Mouse (Mus musculus) testis, adult 2 months (tissue): Measurements from ENCODE around the gene Gm49601. TPM values are rescaled to one million over a fixed set of nuclear protein-coding genes. Genes with fewer than 3 reads are reported as not detected.
A peak's percentile ranks its signal among the peaks of the same experiment; 100 is the strongest.

Experiments
- H3K27ac ChIP-seq: fragments of 200-500 bp; 2 replicates; pipeline ENCODE4 v1.5.1; 2012; ENCODE audit warnings: low read depth, low read length; ENCODE audit not compliant: control insufficient read depth, insufficient read depth
- H3K27me3 ChIP-seq: fragments of 200-500 bp; 2 replicates; pipeline ENCODE4 v1.6.1; 2012; ENCODE audit warnings: mild to moderate bottlenecking, low read length, moderate library complexity; ENCODE audit not compliant: control insufficient read depth, insufficient read depth
- H3K36me3 ChIP-seq: fragments of 200-500 bp; 2 replicates; pipeline ENCODE4 v1.6.1; 2012; ENCODE audit warnings: mild to moderate bottlenecking, low read length; ENCODE audit not compliant: control insufficient read depth, insufficient read depth
- H3K4me1 ChIP-seq: fragments of 200-500 bp; 2 replicates; pipeline ENCODE4 v1.6.1; 2012; ENCODE audit warnings: low read length; ENCODE audit not compliant: control insufficient read depth, insufficient read depth
- H3K4me3 ChIP-seq: fragments of 200-500 bp; 2 replicates; pipeline ENCODE4 v1.5.1; 2012; ENCODE audit warnings: low read depth, mild to moderate bottlenecking, low read length, moderate library complexity, mixed read lengths; ENCODE audit not compliant: control insufficient read depth
- CTCF ChIP-seq: fragments of 200-500 bp; IDR thresholded peaks from 2 replicates; pipeline ENCODE4 v1.5.1; 2012; ENCODE audit warnings: low read depth, mild to moderate bottlenecking, inconsistent platforms, low read length, moderate library complexity; ENCODE audit not compliant: control insufficient read depth, insufficient read depth, insufficient replicate concordance
- POLR2A ChIP-seq: fragments of 200-500 bp; IDR thresholded peaks from 2 replicates; pipeline ENCODE4 v1.6.1; 2012; ENCODE audit warnings: low read depth, mild to moderate bottlenecking, inconsistent platforms, low read length, moderate library complexity; ENCODE audit not compliant: control insufficient read depth
- polyA plus RNA-seq: library from polyadenylated mRNA; depleted of rRNA; stranded (reverse); fragments of >200 nt; gene quantifications from 2 replicates; pipeline ENCODE4 v1.2.3, GENCODE M21; 2012

Gene Gm49601
- polyA plus RNA-seq, 1 experiment: 9.5 TPM

DNA sequence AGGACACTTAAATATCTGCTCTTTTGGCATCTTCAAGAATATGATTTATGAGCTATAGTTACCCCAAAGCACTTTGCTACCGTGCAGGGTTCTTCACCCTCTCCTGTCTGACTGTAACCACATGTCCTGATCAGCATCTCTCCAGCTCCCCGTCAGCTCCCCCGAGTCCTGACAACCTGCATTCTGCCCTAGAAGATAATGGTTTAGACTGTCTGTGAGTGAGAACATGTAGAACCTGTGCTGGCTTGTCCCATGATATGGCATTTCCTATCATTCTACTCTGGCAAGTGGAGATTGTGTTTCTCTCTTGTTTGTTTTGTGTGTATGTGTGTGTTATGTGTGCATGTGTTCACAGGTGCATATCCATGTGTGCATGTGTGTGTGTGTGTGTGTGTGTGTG, 28.2 kb downstream of the Gm49601 start:
- Histone ChIP-seq H3K27me3 (no peaks in the 10 kb centered on the region), H3K4me1 (peaks cover 2% of the 10 kb centered on the region; the same call in 1 of the 2 replicates), H3K36me3 (no peaks in the 10 kb centered on the region), H3K27ac (no peak overlapping the region), H3K4me3 (no peak overlapping the region)
- TF ChIP-seq CTCF (no peak), POLR2A (no peak)

DNA sequence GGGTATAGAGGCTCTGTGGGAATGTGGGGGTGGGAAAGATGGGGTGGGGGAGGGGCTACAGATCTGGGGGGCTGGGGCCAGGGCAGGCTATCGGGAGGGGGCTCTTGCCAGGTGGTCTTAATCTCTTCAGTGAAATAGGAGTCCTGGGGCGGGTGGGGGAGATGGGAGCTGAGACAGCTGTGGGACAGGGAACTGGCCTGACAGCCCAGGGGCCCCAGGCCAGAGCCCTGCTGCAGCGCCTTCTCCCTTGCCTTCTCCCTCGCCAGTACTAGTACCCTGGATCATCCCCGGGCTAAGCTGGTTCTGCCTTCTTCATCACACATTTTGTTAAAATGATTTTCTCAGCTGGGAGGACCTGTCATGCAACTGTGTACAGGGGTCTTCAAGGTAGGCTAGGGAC, 30.0 kb downstream of the Gm49601 start:
- Histone ChIP-seq H3K36me3 (no peaks in the 10 kb centered on the region), H3K4me1 (peaks cover 10% of the 10 kb centered on the region), H3K27me3 (no peaks in the 10 kb centered on the region), H3K4me3 (no peak overlapping the region), H3K27ac (no peak overlapping the region)
- TF ChIP-seq POLR2A (no peak), CTCF (no peak)

DNA sequence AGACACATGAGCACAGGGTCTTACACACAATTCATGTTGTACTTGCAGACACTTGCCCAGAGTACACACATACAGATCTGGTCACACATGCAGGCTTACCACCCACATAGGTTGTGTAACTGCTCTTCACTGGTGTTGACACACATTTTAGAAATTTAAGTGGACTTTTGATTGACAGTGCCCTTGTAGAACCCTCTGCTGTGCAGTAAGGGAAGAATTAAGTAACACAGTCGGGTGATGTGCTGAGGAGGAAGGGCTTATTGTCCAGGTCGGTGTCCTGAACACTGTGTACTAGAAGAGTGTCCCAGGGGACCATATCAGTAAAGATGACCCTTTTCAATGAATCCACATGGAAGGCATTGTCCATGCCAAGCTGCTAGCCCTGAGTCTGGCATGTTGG, 32.3 kb downstream of the Gm49601 start:
- TF ChIP-seq POLR2A: no peak
- TF ChIP-seq CTCF: no peak
- no peak overlapping the region for H3K27ac ChIP-seq
- no peak overlapping the region for H3K4me3 ChIP-seq
- peaks cover 28% of the 10 kb centered on the region for H3K4me1 ChIP-seq
- no peaks in the 10 kb centered on the region for H3K27me3 ChIP-seq
- H3K36me3 ChIP-seq: no peaks in the 10 kb centered on the region

DNA sequence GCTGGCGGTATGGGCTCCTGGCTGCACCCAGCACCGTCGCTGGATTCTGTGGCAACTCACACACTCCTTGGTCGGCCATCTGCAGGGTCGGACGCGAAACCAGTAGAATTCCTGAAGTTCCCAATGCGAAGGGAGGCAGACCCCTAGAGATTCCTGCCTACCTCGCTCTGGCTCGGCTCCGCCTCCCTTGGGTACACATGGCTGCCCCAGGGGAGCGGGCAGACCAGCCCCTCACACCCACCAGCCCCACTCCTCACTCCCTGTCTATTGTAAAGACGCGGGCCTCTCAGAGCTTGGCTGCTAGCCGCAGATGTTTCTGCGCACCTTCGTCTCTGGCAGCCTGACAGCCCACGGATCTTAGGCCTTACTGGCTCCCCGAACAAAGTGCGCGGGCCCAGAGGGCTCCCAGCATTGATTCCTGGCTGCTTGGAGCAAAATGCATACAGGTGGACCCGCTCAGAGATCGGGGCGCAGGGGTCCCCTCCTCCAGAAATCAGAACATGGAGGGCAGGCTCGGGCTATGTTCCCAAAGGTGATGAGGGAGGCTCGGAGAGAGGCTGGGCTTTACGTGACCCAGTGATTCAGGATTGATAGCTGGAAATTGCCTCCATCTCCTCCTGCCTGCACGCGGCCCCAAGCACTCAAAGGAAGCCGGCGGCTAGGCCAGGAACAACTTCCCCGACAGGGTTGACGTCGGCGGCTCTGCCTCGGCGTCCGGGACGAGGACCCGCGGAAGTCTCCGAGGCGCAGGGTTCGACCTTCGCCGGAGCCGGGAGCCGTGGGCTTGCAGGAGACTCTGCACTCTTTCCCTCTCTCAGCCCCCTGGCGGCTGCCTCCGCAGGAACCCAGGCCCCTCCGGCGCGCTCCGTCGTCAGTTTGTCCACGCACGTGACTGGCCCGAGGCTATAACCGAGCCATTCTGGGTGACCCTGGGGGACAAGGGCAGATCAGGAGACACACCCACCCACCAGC, 34.9 kb downstream of the Gm49601 start:
- no peaks in the 10 kb centered on the region; the same call in 1 of the 2 replicates for H3K27me3 ChIP-seq
- H3K36me3 ChIP-seq: no peaks in the 10 kb centered on the region
- TF ChIP-seq CTCF: no peak
- peak; percentile 44; the same call in 1 of the 2 replicates for TF ChIP-seq POLR2A
- H3K27ac ChIP-seq: peak overlapping the region; percentile 25; the same call in 1 of the 2 replicates
- peaks cover 42% of the 10 kb centered on the region for H3K4me1 ChIP-seq
- H3K4me3 ChIP-seq: peak overlapping the region; percentile 75

DNA sequence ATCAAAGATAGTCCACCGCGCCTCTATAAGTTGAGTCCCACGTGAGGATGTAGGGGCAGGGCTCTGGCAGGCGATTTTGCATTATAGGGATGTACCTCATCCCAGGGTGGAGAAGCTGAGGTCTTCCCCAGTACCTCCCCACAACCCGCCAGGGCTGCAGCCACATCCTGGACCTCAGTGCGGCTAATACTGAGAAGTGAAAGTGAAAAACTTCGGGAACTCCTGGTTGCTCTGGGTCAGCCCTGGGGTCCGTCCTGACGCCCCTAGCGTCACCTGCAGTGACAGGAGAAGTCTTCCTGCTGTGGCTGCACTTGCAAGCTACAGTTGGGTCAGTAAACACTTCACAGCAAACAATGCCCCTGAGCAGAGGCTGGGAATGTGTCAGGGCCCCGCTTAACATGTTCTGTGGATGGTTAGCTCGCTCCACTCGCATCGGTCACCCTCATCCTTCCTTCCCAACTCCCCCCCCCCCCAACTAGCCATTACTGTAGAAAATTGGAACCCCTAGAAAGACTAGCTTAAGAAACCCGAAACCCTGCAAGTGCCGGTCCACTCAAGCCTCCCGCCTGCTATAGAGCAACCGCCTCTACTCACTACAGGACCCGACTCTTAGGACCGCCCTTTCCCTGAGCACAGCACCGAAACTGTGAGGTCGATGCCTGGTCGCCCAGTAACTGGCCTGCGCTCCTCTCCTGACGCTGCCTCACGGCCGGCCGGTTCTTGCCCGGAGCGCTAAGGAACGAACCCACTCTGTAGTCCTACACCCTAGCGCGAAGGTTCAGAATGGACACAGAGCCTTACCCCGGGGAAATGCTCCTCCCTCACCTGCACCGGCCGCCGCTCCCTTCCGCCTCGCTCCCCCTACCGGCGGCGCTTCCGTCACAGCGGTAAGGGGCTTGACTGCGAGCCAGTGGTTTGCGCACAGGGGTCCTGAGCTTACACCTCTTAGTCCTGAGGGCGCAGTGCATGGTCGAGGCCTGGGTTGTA, 36.1 kb downstream of the Gm49601 start, which contains the start of gene Tbx1:
Gene Tbx1, minus strand, starts transcription at position 868 of the 987 bp plus-strand sequence.
- Histone ChIP-seq H3K27ac (no peak within 1 kb of the TSS), H3K36me3 (no peaks in the 10 kb centered on the region), H3K4me3 (peak within 1 kb of the TSS; percentile 75), H3K27me3 (no peaks in the 10 kb centered on the region; the same call in 1 of the 2 replicates), H3K4me1 (peaks cover 55% of the 10 kb centered on the region)
- TF ChIP-seq POLR2A (no peak), CTCF (0 out of 2 replicates have a peak, but pooled peaks have one; percentile 1)

DNA sequence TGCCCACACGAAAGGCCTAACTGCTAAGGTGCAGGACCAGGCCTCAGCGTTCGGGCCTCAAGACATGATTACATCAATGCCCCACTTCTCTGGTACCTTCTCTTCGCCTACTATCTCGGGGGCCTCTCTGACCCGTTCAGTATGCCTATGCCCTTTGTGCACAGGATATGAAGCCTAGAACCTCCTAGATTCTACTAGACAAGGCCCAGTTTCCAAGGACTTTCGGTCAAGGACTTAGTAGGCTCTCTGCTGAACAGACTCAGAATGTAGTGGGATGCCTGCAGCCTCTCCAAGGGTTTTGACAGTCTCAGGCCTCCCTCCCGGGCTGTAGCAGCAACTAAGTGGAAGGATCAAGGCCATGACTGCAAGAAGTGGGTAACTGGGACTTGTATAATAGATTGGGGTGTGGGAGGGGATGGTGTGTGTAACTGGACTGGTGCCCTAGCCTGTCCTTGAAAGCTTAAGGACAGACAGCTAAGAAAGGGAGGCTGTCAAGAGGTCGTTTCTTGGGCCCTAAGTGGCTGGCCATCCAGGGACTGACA, 37.1 kb downstream of the Gm49601 start:
- Histone ChIP-seq H3K36me3 (no peaks in the 10 kb centered on the region), H3K27ac (no peak overlapping the region), H3K4me1 (peaks cover 62% of the 10 kb centered on the region), H3K27me3 (no peaks in the 10 kb centered on the region; the same call in 1 of the 2 replicates), H3K4me3 (no peak overlapping the region)
- TF ChIP-seq CTCF (no peak), POLR2A (no peak)
